Mouse (Mus musculus) embryonic facial prominence, embryonic 12.5 days (tissue): ENCODE measurements around the gene Hoxc13. TPM values are rescaled to one million over a fixed set of nuclear protein-coding genes. Genes with fewer than 3 reads are reported as not detected.

Experiments
- ATAC-seq: fragments of 200-750 bp; cut with Nextera tagmentation; 2 replicates; pipeline ENCODE4 v1.8.0; 2017; ENCODE audit not compliant: insufficient number of reproducible peaks, insufficient read depth, low FRiP score, low TSS enrichment
- H3K27ac ChIP-seq: fragments of 300-500 bp; sonication (generic); 2 replicates; pipeline ENCODE4 v1.5.1; 2016; ENCODE audit warnings: mild to moderate bottlenecking
- H3K27me3 ChIP-seq: fragments of 300-500 bp; sonication (generic); 2 replicates; pipeline ENCODE4 v1.6.1; 2016; ENCODE audit warnings: mild to moderate bottlenecking, moderate library complexity
- H3K36me3 ChIP-seq: fragments of 300-500 bp; sonication (generic); 2 replicates; pipeline ENCODE4 v1.6.1; 2016; ENCODE audit warnings: mild to moderate bottlenecking
- H3K4me1 ChIP-seq: fragments of 300-500 bp; sonication (generic); 2 replicates; pipeline ENCODE4 v1.6.1; 2016
- H3K4me2 ChIP-seq: fragments of 300-500 bp; sonication (generic); replicated peaks from 2 replicates; pipeline ENCODE4 v1.6.1; 2016; ENCODE audit warnings: mild to moderate bottlenecking, moderate library complexity
- H3K4me3 ChIP-seq: fragments of 300-500 bp; sonication (generic); 2 replicates; pipeline ENCODE4 v1.5.1; 2016; ENCODE audit warnings: mild to moderate bottlenecking
- H3K9ac ChIP-seq: fragments of 300-500 bp; sonication (generic); 2 replicates; pipeline ENCODE4 v1.6.1; 2016; ENCODE audit warnings: mild to moderate bottlenecking, moderate library complexity
- H3K9me3 ChIP-seq: fragments of 300-500 bp; sonication (generic); 2 replicates; pipeline ENCODE4 v1.6.1; 2016; ENCODE audit warnings: mild to moderate bottlenecking, moderate library complexity
- WGBS: fragments of 180-500 bp; shearing (Covaris S2); methylation state at CpG from one replicate; pipeline ENCODE4 v1.1.7; 2016; 5-methylcytosine and 5-hydroxymethylcytosine counted together
- polyA plus RNA-seq: library from polyadenylated mRNA; unstranded; fragments of >200 nt; fragmentation: Nextera tagmentation; extraction: Ambion mirVana; gene quantifications from 2 replicates; pipeline ENCODE4 v1.2.1, GENCODE M21; 2016

The Hoxc13 gene
- polyA plus RNA-seq, 1 experiment from 2014 or later: 0.19 TPM

GRCm38 (mm10) chr15:102939256-102940155, 18.6 kb downstream of the Hoxc13 start:
- no peak overlapping the region for H3K4me3 ChIP-seq
- H3K9ac ChIP-seq: no peak overlapping the region
- H3K4me2 ChIP-seq: no peak overlapping the region
- H3K9me3 ChIP-seq: no peaks in the 10 kb centered on the region
- no peaks in the 10 kb centered on the region for H3K4me1 ChIP-seq
- no peak overlapping the region for H3K27ac ChIP-seq
- peaks cover 97% of the 10 kb centered on the region for H3K27me3 ChIP-seq
- no peaks in the 10 kb centered on the region for H3K36me3 ChIP-seq
- WGBS: under 1% methylated on average over 34 of the region's 34 CpGs
- ATAC-seq: no peak

DNA sequence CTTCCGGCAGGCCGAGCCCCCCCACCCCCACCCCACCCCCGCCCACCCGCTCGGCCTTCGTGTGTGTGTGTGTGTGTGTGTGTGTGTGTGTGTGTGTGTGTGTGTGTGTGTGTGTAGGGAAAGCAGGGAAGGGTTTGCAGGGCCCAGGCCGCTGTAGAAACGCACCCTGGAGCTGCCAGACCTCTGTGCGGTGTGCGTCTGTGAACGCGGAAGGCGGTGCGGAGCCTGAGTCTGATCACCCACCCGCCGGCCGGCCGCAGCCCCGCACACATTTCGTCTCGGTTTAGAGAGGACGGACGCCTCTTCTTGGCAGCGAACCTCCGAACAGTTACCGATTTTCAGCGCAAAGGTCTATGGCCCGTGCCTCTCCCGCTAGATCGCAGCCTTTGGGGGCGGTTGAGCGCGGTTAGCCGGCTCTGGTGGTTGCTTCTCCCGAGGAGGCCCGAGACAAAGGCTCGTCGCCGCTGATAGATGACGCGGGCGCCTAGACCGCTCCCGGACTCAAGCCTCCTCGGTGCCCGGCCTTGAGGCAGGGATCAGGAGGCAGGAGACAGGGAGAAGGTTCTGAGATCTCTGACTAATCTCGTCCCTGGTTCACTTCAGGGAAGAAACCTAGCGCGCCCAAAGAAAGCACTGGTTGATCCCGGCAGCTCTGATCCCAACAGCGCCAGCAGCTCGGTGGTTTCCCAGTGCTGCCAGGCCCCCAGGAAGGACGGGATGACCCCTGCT, 22.0 kb downstream of the Hoxc13 start:
- WGBS: under 1% methylated on average over 49 of the region's 53 CpGs
- ATAC-seq: no peak
- Histone ChIP-seq H3K9ac (no peak overlapping the region), H3K27me3 (peaks cover 98% of the 10 kb centered on the region), H3K4me1 (no peaks in the 10 kb centered on the region), H3K4me2 (no peak overlapping the region), H3K27ac (no peak overlapping the region), H3K36me3 (no peaks in the 10 kb centered on the region), H3K9me3 (no peaks in the 10 kb centered on the region), H3K4me3 (no peak overlapping the region)

GRCm38 (mm10) chr15:102943468-102943813, 22.5 kb downstream of the Hoxc13 start:
- no peak overlapping the region for H3K9ac ChIP-seq
- H3K9me3 ChIP-seq: no peaks in the 10 kb centered on the region
- H3K4me1 ChIP-seq: no peaks in the 10 kb centered on the region
- no peak overlapping the region for H3K4me2 ChIP-seq
- no peak for ATAC-seq
- H3K27me3 ChIP-seq: peaks cover 98% of the 10 kb centered on the region
- 0% methylated on average over 5 of the region's 5 CpGs for WGBS
- H3K4me3 ChIP-seq: no peak overlapping the region
- no peak overlapping the region for H3K27ac ChIP-seq
- no peaks in the 10 kb centered on the region for H3K36me3 ChIP-seq

- H3K4me3 ChIP-seq: no peak overlapping the region
- H3K27me3 ChIP-seq: peaks cover 98% of the 10 kb centered on the region
- H3K9ac ChIP-seq: no peak overlapping the region
- ATAC-seq: no peak
- H3K27ac ChIP-seq: no peak overlapping the region
- no peaks in the 10 kb centered on the region for H3K4me1 ChIP-seq
- no peaks in the 10 kb centered on the region for H3K36me3 ChIP-seq
- 11% methylated on average over 22 of the region's 22 CpGs for WGBS
- no peaks in the 10 kb centered on the region for H3K9me3 ChIP-seq
- no peak overlapping the region for H3K4me2 ChIP-seq
These were observed 24.5 kb downstream of the Hoxc13 start for GRCm38 (mm10) chr15:102945185-102946077.

- Histone ChIP-seq H3K27me3 (peaks cover 98% of the 10 kb centered on the region), H3K36me3 (no peaks in the 10 kb centered on the region), H3K4me2 (no peak overlapping the region), H3K4me1 (no peaks in the 10 kb centered on the region), H3K9me3 (no peaks in the 10 kb centered on the region), H3K9ac (no peak overlapping the region), H3K4me3 (no peak overlapping the region), H3K27ac (no peak overlapping the region)
- 1% methylated on average over 9 of the region's 9 CpGs for WGBS
- ATAC-seq: no peak
These were observed 26.4 kb downstream of the Hoxc13 start for GRCm38 (mm10) chr15:102947276-102947675.

DNA sequence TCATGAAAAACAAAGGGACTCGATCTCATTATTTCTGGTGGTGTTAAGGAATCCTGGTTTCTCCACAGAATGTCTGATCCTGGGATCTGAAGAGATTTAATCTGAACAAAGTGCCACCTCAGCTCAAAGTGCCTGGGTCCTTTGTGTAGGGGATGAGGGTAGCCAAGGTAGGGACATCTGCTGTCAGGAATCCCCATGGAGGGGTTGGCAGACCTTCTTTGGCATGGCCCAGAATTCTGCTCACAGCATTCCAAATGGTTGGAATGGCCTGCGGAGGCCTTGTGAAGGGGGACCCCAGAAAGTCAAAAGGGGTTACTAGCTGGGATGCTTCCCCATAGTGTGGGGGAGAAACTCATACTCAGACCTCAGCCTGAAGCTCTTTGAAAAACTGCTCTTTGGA, 27.9 kb downstream of the Hoxc13 start:
- ATAC-seq: no peak
- no peak overlapping the region for H3K4me2 ChIP-seq
- no peaks in the 10 kb centered on the region for H3K36me3 ChIP-seq
- H3K4me3 ChIP-seq: no peak overlapping the region
- H3K27ac ChIP-seq: no peak overlapping the region
- WGBS: 12% methylated on average over 2 of the region's 2 CpGs
- no peaks in the 10 kb centered on the region for H3K4me1 ChIP-seq
- H3K9ac ChIP-seq: no peak overlapping the region
- H3K9me3 ChIP-seq: no peaks in the 10 kb centered on the region
- H3K27me3 ChIP-seq: peaks cover 98% of the 10 kb centered on the region

GRCm38 (mm10) chr15:102949696-102950095, 28.8 kb downstream of the Hoxc13 start:
- H3K9me3 ChIP-seq: no peaks in the 10 kb centered on the region
- H3K4me1 ChIP-seq: no peaks in the 10 kb centered on the region
- no peak overlapping the region for H3K4me2 ChIP-seq
- WGBS: 3% methylated on average over 20 of the region's 20 CpGs
- H3K9ac ChIP-seq: no peak overlapping the region
- H3K27me3 ChIP-seq: peaks cover 99% of the 10 kb centered on the region
- no peak overlapping the region for H3K27ac ChIP-seq
- no peak overlapping the region for H3K4me3 ChIP-seq
- no peaks in the 10 kb centered on the region for H3K36me3 ChIP-seq
- no peak for ATAC-seq

DNA sequence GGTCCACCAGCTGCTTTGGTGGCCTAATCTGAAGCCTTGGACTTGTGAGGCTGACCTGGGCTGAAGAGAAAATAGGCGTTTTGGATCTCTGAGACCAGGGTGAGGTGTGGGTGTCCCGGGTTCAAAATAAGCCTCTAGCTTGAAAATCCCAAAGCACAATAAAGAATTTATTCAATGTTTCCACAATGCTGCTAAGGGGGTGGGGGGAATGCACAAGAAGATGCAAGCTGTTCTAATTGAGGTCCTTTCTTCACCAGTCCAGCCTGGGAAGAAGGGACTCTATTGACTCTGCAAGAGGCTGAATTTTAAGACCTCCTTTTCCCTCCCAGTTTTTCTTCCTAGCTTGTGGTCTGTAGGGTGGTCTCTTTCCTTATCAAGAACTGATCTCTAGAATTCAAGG, 30.0 kb downstream of the Hoxc13 start:
- WGBS: 11% methylated on average over 2 of the region's 2 CpGs
- Histone ChIP-seq H3K4me2 (no peak overlapping the region), H3K27ac (no peak overlapping the region)

GRCm38 (mm10) chr15:102953561-102953960, 32.7 kb downstream of the Hoxc13 start:
- Histone ChIP-seq H3K9ac (no peak overlapping the region), H3K9me3 (no peaks in the 10 kb centered on the region), H3K4me2 (no peak overlapping the region), H3K4me3 (no peak overlapping the region), H3K27me3 (peaks cover 100% of the 10 kb centered on the region), H3K4me1 (0 out of 2 replicates have a peak, but pooled peaks cover 2% of the 10 kb centered on the region), H3K36me3 (no peaks in the 10 kb centered on the region), H3K27ac (no peak overlapping the region)
- ATAC-seq: no peak
- WGBS: 4% methylated on average over 6 of the region's 6 CpGs

More for the DNA sequence above, 30.0 kb downstream of the Hoxc13 start:
- no peak for ATAC-seq
- Histone ChIP-seq H3K27me3 (peaks cover 99% of the 10 kb centered on the region), H3K9ac (no peak overlapping the region), H3K4me1 (0 out of 2 replicates have a peak, but pooled peaks cover 2% of the 10 kb centered on the region), H3K9me3 (no peaks in the 10 kb centered on the region), H3K36me3 (no peaks in the 10 kb centered on the region), H3K4me3 (no peak overlapping the region)

DNA sequence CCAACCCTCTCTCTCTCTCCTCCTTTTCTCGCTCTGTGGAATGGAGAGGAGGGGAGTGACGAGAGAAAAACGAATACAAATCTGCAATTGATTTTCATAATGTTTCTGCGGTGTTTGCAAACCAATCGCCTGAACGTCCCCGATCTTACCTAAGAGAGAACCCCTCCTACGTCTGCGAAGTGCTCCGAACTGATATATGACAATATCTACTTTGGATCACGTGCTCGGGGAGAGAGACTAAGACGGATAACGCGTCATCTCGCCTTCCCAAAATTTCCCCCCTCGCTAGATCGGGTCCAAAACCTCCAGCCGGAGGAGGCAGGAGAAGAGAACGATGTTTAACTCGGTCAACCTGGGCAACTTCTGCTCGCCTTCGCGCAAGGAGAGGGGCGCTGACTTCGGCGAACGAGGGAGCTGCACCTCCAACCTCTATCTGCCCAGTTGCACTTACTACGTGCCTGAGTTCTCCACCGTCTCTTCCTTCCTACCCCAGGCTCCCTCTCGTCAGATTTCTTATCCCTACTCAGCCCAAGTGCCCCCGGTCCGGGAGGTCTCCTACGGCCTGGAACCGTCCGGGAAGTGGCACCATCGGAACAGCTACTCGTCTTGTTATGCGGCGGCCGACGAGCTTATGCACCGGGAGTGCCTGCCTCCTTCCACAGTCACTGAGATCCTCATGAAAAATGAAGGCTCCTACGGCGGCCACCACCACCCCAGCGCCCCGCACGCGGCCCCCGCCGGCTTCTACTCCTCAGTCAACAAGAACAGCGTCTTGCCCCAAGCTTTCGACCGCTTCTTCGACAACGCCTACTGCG, 33.5 kb downstream of the Hoxc13 start, which contains the start of gene Hoxc11:
Gene Hoxc11, plus strand, starts transcription at position 236 of the 815 bp plus-strand sequence.
- no peaks in the 10 kb centered on the region for H3K9me3 ChIP-seq
- WGBS: under 1% methylated on average over 56 of the region's 57 CpGs
- no peak for ATAC-seq
- H3K36me3 ChIP-seq: no peaks in the 10 kb centered on the region
- 0 out of 2 replicates have a peak, but pooled peaks cover 2% of the 10 kb centered on the region for H3K4me1 ChIP-seq
- no peak within 1 kb of the TSS for H3K4me3 ChIP-seq
- peaks cover 98% of the 10 kb centered on the region for H3K27me3 ChIP-seq
- H3K4me2 ChIP-seq: no peak within 1 kb of the TSS
- H3K27ac ChIP-seq: no peak within 1 kb of the TSS
- no peak within 1 kb of the TSS for H3K9ac ChIP-seq

DNA sequence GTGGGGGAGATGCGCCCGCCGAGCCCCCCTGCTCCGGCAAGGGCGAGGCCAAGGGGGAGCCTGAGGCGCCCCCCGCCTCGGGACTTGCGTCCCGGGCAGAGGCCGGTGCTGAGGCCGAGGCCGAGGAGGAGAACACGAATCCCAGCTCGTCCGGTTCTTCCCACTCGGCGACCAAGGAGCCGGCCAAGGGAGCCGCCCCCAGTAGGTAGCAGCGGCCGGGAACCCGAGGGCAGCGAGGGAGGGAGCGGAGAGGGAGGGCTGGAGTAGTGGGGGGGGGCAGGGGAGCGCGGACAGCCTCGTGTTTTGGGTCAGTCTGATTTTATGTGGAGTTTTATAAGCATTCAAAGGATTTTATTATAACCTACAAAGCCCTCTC, 34.1 kb downstream of the Hoxc13 start:
- ATAC-seq: no peak
- Histone ChIP-seq H3K4me2 (no peak overlapping the region), H3K4me3 (no peak overlapping the region), H3K27ac (no peak overlapping the region), H3K27me3 (peaks cover 98% of the 10 kb centered on the region), H3K9ac (no peak overlapping the region), H3K36me3 (no peaks in the 10 kb centered on the region), H3K4me1 (0 out of 2 replicates have a peak, but pooled peaks cover 2% of the 10 kb centered on the region), H3K9me3 (no peaks in the 10 kb centered on the region)
- WGBS: under 1% methylated on average over 28 of the region's 28 CpGs
